Mouse (Mus musculus) kidney, adult 2 months (tissue): ENCODE measurements around the gene Dbh.

Experiments used
- CTCF ChIP-seq: fragments of 200-500 bp; conservative IDR thresholded peaks from 2 replicates; pipeline ENCODE4 v1.5.1; 2011; ENCODE audit warnings: low read depth, mild to moderate bottlenecking, control low read depth, low read length, moderate library complexity, mixed read lengths; ENCODE audit not compliant: insufficient read depth, insufficient read length
- POLR2A ChIP-seq: fragments of 200-500 bp; IDR thresholded peaks from one replicate; pipeline ENCODE4 v1.6.1; 2011; ENCODE audit warnings: low read depth, low read length, control low read depth

GRCm38 (mm10) chr2:27119766-27120165, 45.3 kb upstream of the Dbh start:
- no peak for TF ChIP-seq CTCF
- TF ChIP-seq POLR2A, result no peak
